Mouse (Mus musculus): Measurements from ENCODE around the gene Ghrhr. TPM values are rescaled to one million over a fixed set of nuclear protein-coding genes. Genes with fewer than 3 reads are reported as not detected.

The Ghrhr gene
- polyA plus RNA-seq, 1 experiment from 2014 or later = not detected

GRCm38 (mm10) chr6:55398869-55399628 lies 23.0 kb downstream of the Ghrhr start:
- no peak overlapping the region for H3K27ac ChIP-seq
- H3K36me3 ChIP-seq = no peaks in the 10 kb centered on the region
- ATAC-seq (replicated peaks; ENCODE audit: insufficient number of reproducible peaks, insufficient read depth, low FRiP score, low read depth) = no peak
- H3K4me3 ChIP-seq = no peak overlapping the region
- peaks cover 47% of the 10 kb centered on the region for H3K27me3 ChIP-seq
- H3K4me2 ChIP-seq = no peak overlapping the region
- WGBS = 71% methylated on average over 9 of the region's 9 CpGs
- H3K4me1 ChIP-seq (replicated peaks) = peaks cover 5% of the 10 kb centered on the region; the same call in 1 of the 2 replicates
- H3K9me3 ChIP-seq (replicated peaks) = no peaks in the 10 kb centered on the region
- H3K9ac ChIP-seq = no peak overlapping the region

GRCm38 (mm10) chr6:55399910-55400309 lies 23.8 kb downstream of the Ghrhr start:
- H3K27ac ChIP-seq = no peak overlapping the region
- H3K9ac ChIP-seq = no peak overlapping the region
- no peak overlapping the region for H3K4me3 ChIP-seq
- H3K9me3 ChIP-seq (replicated peaks) = no peaks in the 10 kb centered on the region
- ATAC-seq (replicated peaks; ENCODE audit: insufficient number of reproducible peaks, insufficient read depth, low FRiP score, low read depth) = no peak
- H3K4me1 ChIP-seq (replicated peaks) = peaks cover 5% of the 10 kb centered on the region; the same call in 1 of the 2 replicates
- H3K4me2 ChIP-seq = no peak overlapping the region
- 50% methylated on average over 5 of the region's 5 CpGs for whole genome bisulfite sequencing
- H3K27me3 ChIP-seq = peaks cover 39% of the 10 kb centered on the region
- no peaks in the 10 kb centered on the region for H3K36me3 ChIP-seq

- no peak for ATAC-seq (replicated peaks; ENCODE audit: insufficient number of reproducible peaks, insufficient read depth, low FRiP score, low read depth)
- WGBS = 68% methylated on average over 9 of the region's 9 CpGs
These were observed 26.1 kb downstream of the Ghrhr start for GRCm38 (mm10) chr6:55402041-55402776.

GRCm38 (mm10) chr6:55403411-55404309 lies 27.6 kb downstream of the Ghrhr start:
- Histone ChIP-seq H3K4me2 (no peak overlapping the region), H3K9me3 (replicated peaks) (no peaks in the 10 kb centered on the region), H3K9ac (no peak overlapping the region), H3K4me3 (no peak overlapping the region), H3K27ac (no peak overlapping the region), H3K36me3 (no peaks in the 10 kb centered on the region), H3K27me3 (peaks cover 2% of the 10 kb centered on the region; the same call in 1 of the 2 replicates), H3K4me1 (replicated peaks) (peaks cover 7% of the 10 kb centered on the region)
- no peak for ATAC-seq (replicated peaks; ENCODE audit: insufficient number of reproducible peaks, insufficient read depth, low FRiP score, low read depth)
- 53% methylated on average over 9 of the region's 9 CpGs for WGBS

More at GRCm38 (mm10) chr6:55402041-55402776, 26.1 kb downstream of the Ghrhr start:
- H3K27me3 ChIP-seq = peaks cover 17% of the 10 kb centered on the region
- H3K36me3 ChIP-seq = no peaks in the 10 kb centered on the region
- H3K9me3 ChIP-seq (replicated peaks) = no peaks in the 10 kb centered on the region
- no peak overlapping the region for H3K9ac ChIP-seq
- H3K27ac ChIP-seq = no peak overlapping the region
- no peak overlapping the region for H3K4me3 ChIP-seq
- no peak overlapping the region for H3K4me2 ChIP-seq
- H3K4me1 ChIP-seq (replicated peaks) = no peaks in the 10 kb centered on the region; the same call in 1 of the 2 replicates

GRCm38 (mm10) chr6:55404421-55404990 lies 28.4 kb downstream of the Ghrhr start:
- no peak overlapping the region for H3K9ac ChIP-seq
- H3K36me3 ChIP-seq = no peaks in the 10 kb centered on the region
- no peak overlapping the region for H3K4me3 ChIP-seq
- no peak overlapping the region for H3K4me2 ChIP-seq
- H3K9me3 ChIP-seq (replicated peaks) = no peaks in the 10 kb centered on the region
- H3K27me3 ChIP-seq = no peaks in the 10 kb centered on the region
- H3K4me1 ChIP-seq (replicated peaks) = peaks cover 7% of the 10 kb centered on the region
- no peak for ATAC-seq (replicated peaks; ENCODE audit: insufficient number of reproducible peaks, insufficient read depth, low FRiP score, low read depth)
- H3K27ac ChIP-seq = no peak overlapping the region
- 75% methylated on average over 5 of the region's 5 CpGs for WGBS

GRCm38 (mm10) chr6:55407345-55407744 lies 31.2 kb downstream of the Ghrhr start:
- Histone ChIP-seq H3K4me1 (replicated peaks) (peaks cover 20% of the 10 kb centered on the region), H3K9ac (no peak overlapping the region), H3K36me3 (no peaks in the 10 kb centered on the region), H3K4me2 (no peak overlapping the region), H3K4me3 (no peak overlapping the region), H3K27ac (no peak overlapping the region), H3K27me3 (no peaks in the 10 kb centered on the region), H3K9me3 (replicated peaks) (no peaks in the 10 kb centered on the region)
- WGBS = 57% methylated on average over 4 of the region's 4 CpGs
- ATAC-seq (replicated peaks; ENCODE audit: insufficient number of reproducible peaks, insufficient read depth, low FRiP score, low read depth) = no peak

- no peak overlapping the region for H3K9ac ChIP-seq
- WGBS = 38% methylated on average over 7 of the region's 7 CpGs
- H3K9me3 ChIP-seq (replicated peaks) = no peaks in the 10 kb centered on the region
- no peaks in the 10 kb centered on the region for H3K36me3 ChIP-seq
- no peak overlapping the region for H3K27ac ChIP-seq
- ATAC-seq (replicated peaks; ENCODE audit: insufficient number of reproducible peaks, insufficient read depth, low FRiP score, low read depth) = no peak
- no peak overlapping the region for H3K4me3 ChIP-seq
- H3K4me1 ChIP-seq (replicated peaks) = peaks cover 20% of the 10 kb centered on the region
- H3K4me2 ChIP-seq = no peak overlapping the region
- H3K27me3 ChIP-seq = no peaks in the 10 kb centered on the region
These were observed 34.2 kb downstream of the Ghrhr start for GRCm38 (mm10) chr6:55410119-55410775.

- Histone ChIP-seq H3K4me3 (no peak overlapping the region), H3K27ac (no peak overlapping the region), H3K9ac (no peak overlapping the region), H3K9me3 (replicated peaks) (no peaks in the 10 kb centered on the region), H3K4me2 (no peak overlapping the region), H3K27me3 (no peaks in the 10 kb centered on the region), H3K4me1 (replicated peaks) (peaks cover 20% of the 10 kb centered on the region), H3K36me3 (no peaks in the 10 kb centered on the region)
- 47% methylated on average over 5 of the region's 5 CpGs for WGBS
- peak; percentile 55; the same call in 1 of the 2 replicates for ATAC-seq (replicated peaks; ENCODE audit: insufficient number of reproducible peaks, insufficient read depth, low FRiP score, low read depth)
These were observed 34.9 kb downstream of the Ghrhr start for GRCm38 (mm10) chr6:55410977-55411376.

GRCm38 (mm10) chr6:55416202-55416601 lies 40.1 kb downstream of the Ghrhr start:
- Histone ChIP-seq H3K9me3 (replicated peaks) (no peaks in the 10 kb centered on the region), H3K4me1 (replicated peaks) (peaks cover 3% of the 10 kb centered on the region; the same call in 1 of the 2 replicates), H3K4me3 (no peak overlapping the region), H3K27me3 (peaks cover 3% of the 10 kb centered on the region; the same call in 1 of the 2 replicates), H3K36me3 (no peaks in the 10 kb centered on the region), H3K4me2 (no peak overlapping the region), H3K27ac (no peak overlapping the region), H3K9ac (no peak overlapping the region)
- WGBS = 78% methylated on average over 5 of the region's 5 CpGs
- ATAC-seq (replicated peaks; ENCODE audit: insufficient number of reproducible peaks, insufficient read depth, low FRiP score, low read depth) = no peak

GRCm38 (mm10) chr6:55418746-55419410 lies 42.8 kb downstream of the Ghrhr start:
- Histone ChIP-seq H3K4me1 (replicated peaks) (no peaks in the 10 kb centered on the region), H3K27ac (no peak overlapping the region), H3K9me3 (replicated peaks) (no peaks in the 10 kb centered on the region), H3K27me3 (peaks cover 6% of the 10 kb centered on the region; the same call in 1 of the 2 replicates), H3K4me3 (no peak overlapping the region), H3K9ac (no peak overlapping the region), H3K4me2 (no peak overlapping the region), H3K36me3 (no peaks in the 10 kb centered on the region)
- 42% methylated on average over 2 of the region's 2 CpGs for WGBS
- ATAC-seq (replicated peaks; ENCODE audit: insufficient number of reproducible peaks, insufficient read depth, low FRiP score, low read depth) = no peak

Measured in heart, embryonic 15.5 days (tissue).